Mouse (Mus musculus): Measurements from ENCODE around the gene Lyz1. TPM values are rescaled to one million over a fixed set of nuclear protein-coding genes. Genes with fewer than 3 reads are reported as not detected.

Gene Lyz1
- 2.1 TPM for polyA plus RNA-seq (2014; fragmentation: Illumina TruSeq; extraction: RNeasy Lipid Tissue Mini Kit (QIAGEN cat#74804))

DNA sequence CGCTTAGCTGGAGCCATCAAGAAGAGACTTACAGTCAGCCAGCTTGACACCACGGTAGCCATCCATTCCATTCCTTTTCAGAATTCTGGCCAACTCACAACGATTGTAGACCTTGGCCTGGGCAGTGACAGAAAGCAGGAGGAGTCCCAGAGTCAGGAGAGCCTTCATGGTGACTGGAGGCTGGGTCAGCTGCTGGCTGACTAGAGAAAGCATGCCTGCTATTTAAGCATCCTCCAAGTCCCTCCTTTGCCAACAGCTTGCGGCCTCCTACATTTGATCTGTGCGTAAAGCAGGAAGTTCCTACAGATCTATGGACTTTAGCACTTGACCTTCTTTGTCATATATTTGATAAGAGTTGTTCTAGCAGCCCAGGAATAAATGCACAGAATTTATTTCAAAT lies at the start of gene Lyz1:
TSS of gene Lyz1 (minus strand) at position 198 of the 400 bp plus-strand sequence.

DNA sequence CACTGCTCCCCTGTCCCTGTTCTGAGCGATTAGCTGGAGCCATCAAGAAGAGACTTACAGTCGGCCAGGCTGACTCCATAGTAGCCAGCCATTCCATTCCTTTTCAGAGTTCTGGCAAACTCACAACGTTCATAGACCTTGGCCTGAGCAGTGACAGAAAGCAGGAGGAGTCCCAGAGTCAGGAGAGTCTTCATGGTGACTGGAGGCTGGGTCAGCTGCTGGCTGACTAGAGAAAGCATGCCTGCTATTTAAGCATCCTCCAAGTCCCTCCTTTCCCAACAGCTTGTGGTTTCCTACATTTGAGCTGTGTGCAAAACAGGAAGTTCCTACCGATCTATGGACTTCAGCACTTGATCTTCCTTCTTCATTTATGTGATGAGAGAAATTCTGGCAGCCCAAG lies 10.6 kb downstream of the Lyz1 start, which contains the start of gene Lyz2:
TSS of gene Lyz2 (minus strand) at position 273 of the 400 bp plus-strand sequence.

DNA sequence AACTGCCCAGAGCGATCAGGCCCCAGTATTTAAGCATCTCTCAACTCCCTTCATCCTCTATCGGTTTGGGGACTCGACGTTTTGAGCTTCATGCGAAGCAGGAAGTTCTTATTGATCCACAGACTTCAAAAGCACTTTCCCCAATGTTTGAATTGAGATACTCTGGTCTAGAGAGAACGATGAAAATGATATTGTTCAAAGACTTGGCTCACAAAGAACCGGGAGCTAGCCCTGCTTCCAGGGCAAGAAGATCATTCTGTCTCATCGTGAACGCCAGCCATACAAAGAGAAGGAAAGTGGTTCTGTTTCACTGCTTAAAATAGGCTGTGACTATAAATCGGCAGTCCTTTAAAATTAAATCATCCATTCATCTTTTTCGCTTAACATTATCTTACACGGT lies 54.1 kb downstream of the Lyz1 start, which contains the start of gene 9530003J23Rik:
TSS of gene 9530003J23Rik (minus strand) at position 101 of the 400 bp plus-strand sequence.

Other genes with a start within 250 kb of the Lyz1 start
- gene Lrrc10, start 247.5 kb downstream of the Lyz1 start, polyA plus RNA-seq (2014; fragmentation: Illumina TruSeq; extraction: RNeasy Lipid Tissue Mini Kit (QIAGEN cat#74804)) = not detected
- gene Cct2, start 229.1 kb downstream of the Lyz1 start, polyA plus RNA-seq (2014; fragmentation: Illumina TruSeq; extraction: RNeasy Lipid Tissue Mini Kit (QIAGEN cat#74804)) = 381 TPM
- 83.5 TPM for gene Frs2, start 144.3 kb downstream of the Lyz1 start, polyA plus RNA-seq (2014; fragmentation: Illumina TruSeq; extraction: RNeasy Lipid Tissue Mini Kit (QIAGEN cat#74804))
- gene Yeats4, start 68.4 kb downstream of the Lyz1 start, polyA plus RNA-seq (2014; fragmentation: Illumina TruSeq; extraction: RNeasy Lipid Tissue Mini Kit (QIAGEN cat#74804)) = 79.7 TPM
- gene 9530003J23Rik, start 54.2 kb downstream of the Lyz1 start, polyA plus RNA-seq (2014; fragmentation: Illumina TruSeq; extraction: RNeasy Lipid Tissue Mini Kit (QIAGEN cat#74804)) = not detected
- 215 TPM for gene Lyz2, start 10.5 kb downstream of the Lyz1 start, polyA plus RNA-seq (2014; fragmentation: Illumina TruSeq; extraction: RNeasy Lipid Tissue Mini Kit (QIAGEN cat#74804))
- gene Cpsf6, start 87.1 kb upstream of the Lyz1 start, polyA plus RNA-seq (2014; fragmentation: Illumina TruSeq; extraction: RNeasy Lipid Tissue Mini Kit (QIAGEN cat#74804)) = 146 TPM

All from ovary, adult 10 weeks (tissue).